ENCODE assay signal across 11 mouse cellular contexts in genomic region chr13:119231556-119231955, GRCm38 (mm10).
"Had no signal": no experiment of that assay in that cellular context is flagged by ENCODE, and none has a peak within 500 bp of the region (broad histone marks: within the 10 kb centered on the region; RNA-seq: fewer than 3 reads in every experiment).

No protein-coding gene starts in this region.

- H3K27ac ChIP-seq: intestine, embryonic 15.5 days; limb, embryonic 12.5 days; midbrain, embryonic 13.5 days; stomach, embryonic 15.5 days had no signal

- ATAC-seq: midbrain, embryonic 13.5 days had no signal

- H3K27me3 ChIP-seq: intestine, embryonic 15.5 days; limb, embryonic 12.5 days; midbrain, embryonic 13.5 days; stomach, embryonic 15.5 days had no signal

- DNase-seq: kidney, adult 18-20 months; kidney, postnatal 10 days; layer of hippocampus, postnatal 36 days; lung, postnatal 36 days; right cerebral cortex, postnatal 14 days; thymus, adult 2 months; thymus, postnatal 25 days had no signal

- H3K4me2 ChIP-seq: intestine, embryonic 15.5 days; limb, embryonic 12.5 days; midbrain, embryonic 13.5 days; stomach, embryonic 15.5 days had no signal

- H3K4me3 ChIP-seq: intestine, embryonic 15.5 days; limb, embryonic 12.5 days; midbrain, embryonic 13.5 days; stomach, embryonic 15.5 days had no signal

- H3K9ac ChIP-seq: intestine, embryonic 15.5 days; limb, embryonic 12.5 days; midbrain, embryonic 13.5 days; stomach, embryonic 15.5 days had no signal

- H3K4me1 ChIP-seq: intestine, embryonic 15.5 days; limb, embryonic 12.5 days; midbrain, embryonic 13.5 days; stomach, embryonic 15.5 days had no signal

- H3K9me3 ChIP-seq: intestine, embryonic 15.5 days; limb, embryonic 12.5 days; midbrain, embryonic 13.5 days; stomach, embryonic 15.5 days had no signal

- H3K36me3 ChIP-seq: intestine, embryonic 15.5 days; limb, embryonic 12.5 days; midbrain, embryonic 13.5 days; stomach, embryonic 15.5 days had no signal
